ENCODE assay signal across 9 mouse cellular contexts in the genomic region with DNA sequence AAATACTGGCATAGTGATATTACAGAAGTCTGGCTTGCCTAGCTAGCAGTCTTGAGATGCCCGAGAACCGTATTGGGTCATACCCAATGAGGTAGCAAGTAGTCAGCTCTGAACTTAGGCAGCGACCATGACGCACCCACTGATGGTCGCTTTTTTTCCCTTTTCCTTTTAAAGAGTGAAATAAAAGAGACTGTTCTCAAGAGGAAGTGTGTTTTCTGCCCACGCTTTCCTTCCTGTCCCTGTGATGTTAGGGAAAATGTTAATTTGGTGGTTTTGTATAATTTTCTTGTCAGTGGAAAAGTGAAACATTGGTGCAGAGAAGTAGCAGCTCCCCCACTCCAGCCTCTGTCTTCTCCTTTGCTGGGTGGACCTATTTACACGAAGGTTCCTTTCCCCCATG.
A peak's percentile ranks its signal among the peaks of the same experiment; 100 is the strongest.
DNase-seq lines count a peak whose midpoint lies in the region; ATAC-seq lines count a peak whose summit lies in the region.
"Had no signal": no experiment of that assay in that cellular context is flagged by ENCODE, and none has a peak within 500 bp of the region (broad histone marks: within the 10 kb centered on the region; RNA-seq: fewer than 3 reads in every experiment).

No protein-coding gene starts in this region.

- ATAC-seq in frontal cortex, adult (ENCODE audit: low TSS enrichment), result peak; percentile 88
- peak; percentile 73 for ATAC-seq in megakaryocyte progenitor cell, adult 5-6 weeks (replicated peaks; ENCODE audit: poor library complexity)
- ATAC-seq in erythroid progenitor cell, adult 5-6 weeks (replicated peaks; ENCODE audit: low FRiP score, poor library complexity, severe bottlenecking), result no peak
- no peak for ATAC-seq in erythroblast, adult 5-6 weeks (replicated peaks; ENCODE audit: low FRiP score, poor library complexity, severe bottlenecking)

- no peak for DNase-seq in frontal cortex, postnatal 14 days (ENCODE audit: low spot score in 2 of 2)
- DNase-seq in right cerebral cortex, adult 18-20 months, result peak; percentile 58
- DNase-seq in right cerebral cortex, postnatal 14 days, result no peak
- DNase-seq in thymus, postnatal 4 days, result peak; percentile 26
- DNase-seq: lung, adult 2 months had no signal

Comparison
In these comparisons a context has a peak if more than half of its experiments do, and no peak if none do; other contexts are left out.
1. DNase-seq: peak in right cerebral cortex, adult 18-20 months (single experiment) and thymus, postnatal 4 days (single experiment); none in frontal cortex, postnatal 14 days (0 of 2) and right cerebral cortex, postnatal 14 days (single experiment).
2. ATAC-seq: peak in frontal cortex, adult (single experiment) and megakaryocyte progenitor cell, adult 5-6 weeks (single experiment); none in erythroid progenitor cell, adult 5-6 weeks (single experiment) and erythroblast, adult 5-6 weeks (single experiment).